Mouse (Mus musculus): ENCODE data around the gene Hsf5. TPM values are rescaled to one million over a fixed set of nuclear protein-coding genes. Genes with fewer than 3 reads are reported as not detected.

The Hsf5 gene
- polyA plus RNA-seq, 1 experiment from 2014 or later: 0.59 TPM

DNA sequence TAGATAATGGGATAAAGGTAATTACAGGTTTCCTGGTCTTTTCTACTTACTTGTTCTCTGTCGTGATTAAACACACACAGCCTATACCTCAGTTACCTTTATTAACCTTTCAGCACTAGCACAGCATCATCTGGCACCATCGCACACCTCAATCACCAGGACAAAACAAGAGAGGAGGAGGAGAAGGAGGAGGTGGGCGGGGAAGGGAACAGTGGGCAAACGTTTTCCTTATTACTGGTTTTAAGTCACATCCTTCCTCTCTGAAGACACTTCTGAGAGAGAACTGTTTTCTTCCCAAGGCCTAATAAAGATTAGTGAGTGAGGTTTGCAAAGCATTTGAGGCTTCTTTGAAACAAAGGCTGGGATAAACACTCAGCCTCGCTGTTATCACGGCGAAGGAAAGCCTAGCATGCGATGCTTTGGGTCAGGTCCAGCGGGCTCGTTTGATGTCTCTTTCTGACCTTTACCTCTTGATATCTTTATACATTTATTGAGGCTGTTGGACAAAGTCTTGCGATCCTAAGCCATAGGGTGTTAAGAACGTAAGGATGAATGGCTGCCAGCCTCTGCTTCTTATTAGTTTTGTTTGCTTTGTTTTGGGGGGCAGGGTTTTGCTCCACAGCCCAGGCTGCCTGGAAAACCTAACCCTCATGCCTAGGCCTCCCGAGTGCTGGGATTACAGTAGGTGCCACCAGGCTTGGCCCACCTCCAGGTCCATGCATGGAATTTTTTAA, 66.0 kb downstream of the Hsf5 start:
- Histone ChIP-seq H3K27me3 (no peaks in the 10 kb centered on the region), H3K27ac (replicated peaks) (no peak overlapping the region), H3K4me1 (replicated peaks) (no peaks in the 10 kb centered on the region), H3K4me3 (no peak overlapping the region), H3K9ac (no peak overlapping the region), H3K9me3 (no peaks in the 10 kb centered on the region), H3K4me2 (no peak overlapping the region), H3K36me3 (no peaks in the 10 kb centered on the region)
- no peak for ATAC-seq (ENCODE audit: low read depth)
- WGBS: 42% methylated on average over 13 of the region's 13 CpGs

DNA sequence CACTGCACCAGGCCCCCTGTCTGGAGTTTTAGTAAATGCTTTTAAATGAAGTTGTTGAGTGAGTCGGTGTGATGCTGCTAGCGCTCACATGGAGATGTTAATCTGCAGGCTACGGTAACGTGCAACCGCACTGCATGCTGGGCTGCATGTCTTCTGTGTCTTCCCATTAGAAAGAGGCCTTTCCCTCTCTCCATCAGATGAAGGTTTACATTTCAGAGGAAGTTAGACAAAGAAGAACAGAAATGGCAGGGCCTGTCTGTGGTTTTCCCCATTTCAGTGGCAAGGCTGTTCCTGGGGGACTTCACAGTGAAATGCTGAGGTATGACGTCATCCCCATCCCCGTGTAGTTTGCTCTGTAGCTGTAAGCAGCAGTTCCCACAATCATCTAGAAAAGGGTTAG, 69.4 kb downstream of the Hsf5 start:
- Histone ChIP-seq H3K4me1 (replicated peaks) (peaks cover 12% of the 10 kb centered on the region; the same call in 1 of the 2 replicates), H3K4me3 (no peak overlapping the region), H3K36me3 (no peaks in the 10 kb centered on the region), H3K27ac (replicated peaks) (no peak overlapping the region), H3K4me2 (no peak overlapping the region), H3K9me3 (no peaks in the 10 kb centered on the region), H3K9ac (no peak overlapping the region), H3K27me3 (no peaks in the 10 kb centered on the region)
- WGBS: 65% methylated on average over 7 of the region's 7 CpGs
- ATAC-seq (ENCODE audit: low read depth): no peak

DNA sequence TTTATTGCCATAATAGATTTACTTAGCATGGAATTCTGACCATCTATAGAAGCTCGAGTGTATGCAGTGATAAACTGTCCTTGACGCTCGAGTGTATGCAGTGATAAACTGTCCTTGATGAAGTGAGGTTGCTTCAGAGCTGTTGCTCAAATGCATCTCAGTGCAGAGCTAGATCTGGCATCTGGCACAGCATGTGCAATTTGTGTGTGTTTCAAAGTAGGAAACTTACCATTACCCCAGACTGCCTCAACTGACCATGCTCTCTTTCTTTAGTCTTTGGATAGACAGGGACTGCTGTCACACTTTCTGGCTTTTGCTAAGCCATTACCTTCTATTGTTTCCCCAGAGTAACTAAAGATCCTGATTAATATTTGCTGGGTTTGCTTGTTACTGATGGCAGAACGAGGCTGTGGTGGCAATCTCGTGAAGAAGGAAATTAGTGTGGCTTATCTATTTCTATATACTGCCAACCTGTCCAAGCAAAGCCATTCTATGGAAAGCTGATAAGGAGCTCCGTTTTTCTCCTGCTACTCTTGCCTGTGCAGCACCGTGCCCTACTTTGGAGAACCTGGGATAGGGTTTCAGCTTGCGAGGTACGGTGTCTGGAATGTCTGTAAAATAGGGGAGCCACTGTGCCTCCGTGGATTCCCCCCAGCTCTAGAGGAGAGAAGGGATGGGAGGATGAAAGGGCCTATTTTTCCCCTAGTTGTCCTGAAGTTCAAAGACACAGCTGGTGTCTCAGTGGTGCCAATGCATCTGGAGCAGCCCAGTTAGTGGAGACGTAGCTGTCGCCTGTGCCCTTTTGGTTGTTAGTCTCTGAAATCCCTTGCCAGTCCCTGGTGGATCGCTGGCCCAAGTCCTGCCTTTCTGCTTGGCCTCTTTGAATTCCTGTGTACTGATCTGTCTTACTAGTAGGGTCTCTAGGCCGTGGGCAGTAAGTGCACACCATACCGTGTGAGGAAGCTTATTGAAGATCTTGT, 70.6 kb downstream of the Hsf5 start:
- H3K27ac ChIP-seq (replicated peaks): no peak overlapping the region
- no peaks in the 10 kb centered on the region for H3K9me3 ChIP-seq
- no peak overlapping the region for H3K4me2 ChIP-seq
- H3K9ac ChIP-seq: no peak overlapping the region
- 75% methylated on average over 15 of the region's 15 CpGs for WGBS
- no peak overlapping the region for H3K4me3 ChIP-seq
- H3K4me1 ChIP-seq (replicated peaks): peaks cover 12% of the 10 kb centered on the region; the same call in 1 of the 2 replicates
- H3K27me3 ChIP-seq: no peaks in the 10 kb centered on the region
- H3K36me3 ChIP-seq: no peaks in the 10 kb centered on the region
- ATAC-seq (ENCODE audit: low read depth): no peak

DNA sequence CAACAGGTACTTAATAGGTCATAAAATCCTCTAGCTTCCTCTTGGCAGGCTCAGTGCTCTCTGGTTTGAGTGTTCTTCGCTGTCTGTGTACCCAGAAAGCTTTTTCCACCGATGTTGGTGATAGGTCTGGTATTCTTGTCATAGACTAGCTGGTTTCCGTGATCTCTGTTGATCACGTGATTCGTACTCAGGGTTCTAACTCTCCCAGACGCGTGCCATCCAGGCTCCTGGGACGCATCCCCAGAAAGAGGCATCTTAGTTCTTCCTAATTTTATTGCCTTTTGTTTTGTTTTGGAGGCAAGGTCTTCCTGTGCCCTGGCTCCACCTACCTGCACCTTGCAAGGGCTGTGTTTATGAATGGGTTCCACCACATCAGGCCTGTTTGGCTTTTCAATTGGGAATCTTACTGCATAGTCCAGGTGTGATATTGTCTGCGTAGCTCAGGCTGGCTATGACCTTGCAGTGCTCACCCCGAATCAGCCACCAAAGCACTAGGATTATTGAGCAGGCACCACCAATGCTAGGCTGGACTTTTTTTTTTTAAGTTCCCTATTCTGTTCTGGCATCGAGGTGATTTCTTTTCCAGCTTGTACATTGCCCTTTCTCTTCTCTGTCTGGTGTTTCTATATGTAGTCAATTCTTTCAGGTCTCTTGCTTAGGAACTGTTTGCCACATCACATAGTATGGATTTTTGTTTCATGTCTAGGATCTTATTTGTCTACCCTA, 71.7 kb downstream of the Hsf5 start:
- ATAC-seq (ENCODE audit: low read depth): no peak

DNA sequence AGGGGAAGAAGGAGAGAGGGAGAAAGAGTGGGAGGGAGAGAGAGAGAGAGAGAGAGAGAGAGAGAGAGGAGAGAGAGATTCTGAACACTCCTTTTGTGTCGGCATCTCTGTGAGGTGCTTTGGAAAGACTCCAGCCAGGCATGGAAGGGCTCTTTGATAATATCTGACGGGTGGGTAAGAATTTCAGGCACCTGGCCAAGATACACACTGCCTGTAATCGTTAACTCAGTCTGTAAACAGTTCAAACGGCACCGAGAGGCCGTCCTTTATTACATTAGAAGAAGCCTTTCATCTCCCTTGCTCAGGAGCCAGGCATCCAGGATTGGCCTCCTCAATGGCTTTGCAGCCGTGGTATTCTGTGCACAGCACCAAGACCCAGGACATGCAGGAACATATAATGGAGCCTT, 72.4 kb downstream of the Hsf5 start:
- H3K4me1 ChIP-seq (replicated peaks): peaks cover 12% of the 10 kb centered on the region; the same call in 1 of the 2 replicates
- ATAC-seq (ENCODE audit: low read depth): no peak

More for the DNA sequence above, 71.7 kb downstream of the Hsf5 start:
- Histone ChIP-seq H3K4me1 (replicated peaks) (peaks cover 12% of the 10 kb centered on the region; the same call in 1 of the 2 replicates), H3K4me3 (no peak overlapping the region), H3K9ac (no peak overlapping the region), H3K27me3 (no peaks in the 10 kb centered on the region), H3K4me2 (no peak overlapping the region), H3K9me3 (no peaks in the 10 kb centered on the region), H3K27ac (replicated peaks) (no peak overlapping the region), H3K36me3 (no peaks in the 10 kb centered on the region)
- WGBS: 84% methylated on average over 11 of the region's 11 CpGs

DNA sequence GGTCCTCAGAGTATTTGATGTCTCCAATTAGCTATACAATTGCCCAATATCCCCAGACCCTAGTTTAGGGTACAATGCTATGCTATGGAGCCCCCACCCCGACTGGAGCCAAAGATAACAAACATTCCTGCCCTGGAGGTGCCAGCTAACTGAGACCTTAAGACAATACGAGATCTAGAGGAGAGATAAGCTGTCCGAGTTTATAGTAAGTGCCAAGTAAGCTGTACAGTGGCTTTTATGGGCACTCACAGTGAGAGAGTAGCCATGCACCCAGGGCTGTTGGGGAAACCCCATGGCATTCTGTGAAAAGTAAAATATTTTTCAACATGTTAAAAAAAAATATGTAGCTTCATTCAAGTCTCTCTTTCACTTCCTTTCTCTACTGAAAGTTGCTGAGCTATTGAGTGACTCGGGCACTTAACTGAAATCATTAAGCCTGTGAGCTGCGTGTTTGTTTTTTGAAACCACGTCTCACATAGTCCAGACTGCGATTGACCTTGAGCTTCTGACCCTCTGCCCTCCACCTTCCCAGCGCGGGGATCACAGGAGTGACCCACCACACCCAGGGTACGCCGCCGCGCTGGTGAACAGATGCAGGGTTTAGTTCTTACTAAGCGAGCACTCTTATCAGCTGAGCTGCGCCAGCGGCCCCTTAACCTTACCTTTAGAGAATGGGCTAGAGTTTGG, 73.2 kb downstream of the Hsf5 start:
- Histone ChIP-seq H3K9me3 (no peaks in the 10 kb centered on the region), H3K9ac (no peak overlapping the region), H3K36me3 (no peaks in the 10 kb centered on the region), H3K4me3 (no peak overlapping the region), H3K4me1 (replicated peaks) (peaks cover 12% of the 10 kb centered on the region; the same call in 1 of the 2 replicates), H3K4me2 (no peak overlapping the region), H3K27ac (replicated peaks) (no peak overlapping the region), H3K27me3 (no peaks in the 10 kb centered on the region)
- no peak for ATAC-seq (ENCODE audit: low read depth)
- 80% methylated on average over 16 of the region's 16 CpGs for WGBS

More for the DNA sequence above, 72.4 kb downstream of the Hsf5 start:
- Histone ChIP-seq H3K4me2 (no peak overlapping the region), H3K9ac (no peak overlapping the region), H3K4me3 (no peak overlapping the region), H3K27ac (replicated peaks) (no peak overlapping the region), H3K9me3 (no peaks in the 10 kb centered on the region), H3K36me3 (no peaks in the 10 kb centered on the region), H3K27me3 (no peaks in the 10 kb centered on the region)
- WGBS: 10% methylated on average over 7 of the region's 7 CpGs

DNA sequence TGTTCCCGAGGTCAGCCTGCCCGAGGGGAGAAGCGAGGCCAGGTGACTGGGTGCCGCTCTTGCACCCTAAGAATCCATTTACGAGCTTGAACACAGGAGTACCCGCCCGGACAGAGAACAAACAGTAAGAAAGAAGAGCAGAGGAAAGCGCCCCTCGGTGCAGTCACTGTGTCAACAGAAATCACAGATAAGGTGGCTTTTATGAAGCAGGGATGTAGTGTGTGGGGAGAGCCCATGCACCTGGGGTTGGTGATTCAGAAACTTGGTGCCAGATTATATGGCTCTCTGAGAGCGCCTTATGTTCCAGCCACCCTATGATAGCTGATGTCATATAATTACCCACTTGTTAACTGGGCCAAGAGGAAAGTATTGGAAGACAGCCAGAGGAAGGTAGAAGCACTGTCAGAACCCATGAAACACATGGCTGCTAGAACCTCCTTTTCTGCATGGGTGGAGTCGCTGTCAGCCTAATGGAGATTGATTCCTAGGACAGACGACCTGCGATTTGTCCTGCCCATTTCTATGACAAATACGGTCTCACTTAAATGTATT, 80.2 kb downstream of the Hsf5 start:
- H3K4me3 ChIP-seq: no peak overlapping the region
- H3K27ac ChIP-seq (replicated peaks): no peak overlapping the region
- H3K9ac ChIP-seq: no peak overlapping the region
- 71% methylated on average over 14 of the region's 14 CpGs for WGBS
- H3K36me3 ChIP-seq: no peaks in the 10 kb centered on the region
- H3K27me3 ChIP-seq: no peaks in the 10 kb centered on the region
- ATAC-seq (ENCODE audit: low read depth): no peak
- no peaks in the 10 kb centered on the region for H3K9me3 ChIP-seq
- H3K4me2 ChIP-seq: no peak overlapping the region
- no peaks in the 10 kb centered on the region for H3K4me1 ChIP-seq (replicated peaks)

DNA sequence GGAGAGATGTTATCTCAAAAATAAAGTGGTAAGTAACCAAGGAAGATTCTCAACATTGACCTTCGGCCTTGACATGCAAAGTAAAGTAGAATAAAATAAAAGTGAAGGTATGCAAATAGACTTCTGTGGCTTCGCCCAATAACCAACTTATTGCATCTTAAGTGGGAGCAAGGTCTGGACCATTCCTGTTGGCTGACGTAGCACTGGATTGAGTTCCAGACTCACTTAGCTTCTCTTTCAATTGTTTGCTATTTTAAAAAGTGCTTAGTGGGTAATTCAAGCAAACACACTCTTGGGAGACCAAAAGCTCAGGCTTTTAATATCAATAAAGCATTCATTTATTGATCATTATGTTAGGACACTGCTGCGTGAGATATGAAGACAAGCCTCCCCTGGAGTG, 81.2 kb downstream of the Hsf5 start:
- no peaks in the 10 kb centered on the region for H3K9me3 ChIP-seq
- H3K27ac ChIP-seq (replicated peaks): no peak overlapping the region
- no peaks in the 10 kb centered on the region for H3K27me3 ChIP-seq
- H3K4me2 ChIP-seq: no peak overlapping the region
- H3K36me3 ChIP-seq: no peaks in the 10 kb centered on the region
- ATAC-seq (ENCODE audit: low read depth): no peak
- H3K4me3 ChIP-seq: no peak overlapping the region
- H3K9ac ChIP-seq: no peak overlapping the region
- 80% methylated on average over 4 of the region's 4 CpGs for WGBS
- no peaks in the 10 kb centered on the region for H3K4me1 ChIP-seq (replicated peaks)

DNA sequence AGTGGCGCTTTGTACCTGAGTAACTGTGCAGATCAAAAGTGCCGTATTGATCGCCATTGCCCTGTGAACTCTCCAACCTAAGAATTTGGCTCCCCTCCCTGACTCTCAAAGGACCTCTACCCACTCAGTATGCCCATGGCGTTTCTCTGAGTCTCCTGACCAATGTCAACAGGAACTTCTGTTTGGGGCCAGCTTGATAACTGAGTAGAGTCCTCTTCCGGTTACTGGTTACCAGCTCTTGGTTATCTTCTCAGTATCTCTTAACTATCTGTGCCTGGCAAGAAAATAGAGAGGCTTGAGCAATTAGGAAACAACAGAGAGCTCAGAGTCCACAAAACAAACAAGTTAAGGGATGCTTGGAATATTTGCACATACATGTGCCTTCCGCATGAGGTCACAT, 84.1 kb downstream of the Hsf5 start:
- H3K4me3 ChIP-seq: no peak overlapping the region
- no peaks in the 10 kb centered on the region for H3K27me3 ChIP-seq
- no peak overlapping the region for H3K9ac ChIP-seq
- H3K4me1 ChIP-seq (replicated peaks): no peaks in the 10 kb centered on the region
- no peak overlapping the region for H3K4me2 ChIP-seq
- no peaks in the 10 kb centered on the region for H3K36me3 ChIP-seq
- no peak overlapping the region for H3K27ac ChIP-seq (replicated peaks)
- H3K9me3 ChIP-seq: no peaks in the 10 kb centered on the region
- ATAC-seq (ENCODE audit: low read depth): no peak
- WGBS: 76% methylated on average over 6 of the region's 6 CpGs

DNA sequence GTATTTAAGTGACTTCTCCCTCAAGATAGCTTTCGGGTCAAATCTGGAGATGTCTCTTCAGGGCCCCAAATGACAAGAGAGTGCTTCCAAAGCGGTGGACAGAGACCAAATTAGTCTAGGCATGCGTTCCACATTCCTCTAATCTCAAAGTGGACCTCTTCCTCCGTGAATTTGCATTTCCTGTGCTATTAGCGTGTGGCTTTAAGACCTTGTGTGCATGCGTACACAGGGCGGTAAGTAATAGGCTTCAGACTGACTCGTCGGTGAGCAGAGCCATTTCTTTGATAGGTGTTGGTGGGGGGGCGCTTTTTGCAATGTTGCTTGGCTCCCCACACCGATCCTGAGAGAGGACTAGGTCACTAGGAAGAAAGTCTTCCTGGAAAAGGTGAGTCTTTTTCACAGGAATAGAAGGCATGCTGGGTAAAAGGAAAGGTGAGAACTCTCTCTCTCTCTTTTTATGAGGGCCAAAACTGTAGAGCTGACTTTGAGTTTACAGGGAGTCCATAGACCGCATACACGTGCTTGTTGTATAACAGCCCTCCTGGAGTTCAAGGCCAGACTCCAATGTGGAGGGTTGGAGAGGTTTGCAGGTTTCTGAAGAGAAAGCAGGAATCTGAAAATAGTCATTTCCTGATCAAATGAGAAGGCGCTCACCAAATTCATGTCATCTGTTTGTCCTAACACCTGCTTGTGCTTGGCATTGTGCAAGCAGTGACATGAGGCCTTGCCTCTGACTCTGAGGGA, 85.1 kb downstream of the Hsf5 start:
- Histone ChIP-seq H3K36me3 (no peaks in the 10 kb centered on the region), H3K9me3 (no peaks in the 10 kb centered on the region), H3K4me3 (no peak overlapping the region), H3K4me2 (no peak overlapping the region), H3K27ac (replicated peaks) (no peak overlapping the region), H3K27me3 (no peaks in the 10 kb centered on the region), H3K4me1 (replicated peaks) (no peaks in the 10 kb centered on the region), H3K9ac (no peak overlapping the region)
- no peak for ATAC-seq (ENCODE audit: low read depth)
- 86% methylated on average over 14 of the region's 14 CpGs for WGBS

DNA sequence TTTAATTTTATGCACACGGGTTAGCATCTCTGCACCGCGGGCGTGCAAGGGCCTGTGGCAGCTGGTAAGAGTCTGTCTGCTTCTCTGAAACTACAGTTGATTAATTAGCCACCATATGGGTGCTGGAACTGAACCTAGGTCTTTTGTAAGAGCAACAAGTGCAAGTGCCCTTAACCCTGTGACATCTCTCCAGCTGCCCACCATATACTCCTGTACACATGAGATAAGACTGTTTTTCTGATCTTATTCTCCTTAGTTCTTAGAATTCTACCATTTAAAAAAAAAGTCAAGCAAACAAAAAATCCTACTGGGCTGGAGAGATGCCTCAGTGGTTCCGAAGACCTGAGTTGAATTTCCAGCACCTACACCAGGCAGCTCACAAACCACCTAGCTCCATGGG, 86.7 kb downstream of the Hsf5 start:
- H3K27ac ChIP-seq (replicated peaks): no peak overlapping the region
- H3K27me3 ChIP-seq: peaks cover 4% of the 10 kb centered on the region; the same call in 1 of the 2 replicates
- H3K4me2 ChIP-seq: no peak overlapping the region
- H3K4me3 ChIP-seq: no peak overlapping the region
- no peaks in the 10 kb centered on the region; the same call in 1 of the 2 replicates for H3K4me1 ChIP-seq (replicated peaks)
- no peak for ATAC-seq (ENCODE audit: low read depth)
- WGBS: 66% methylated on average over 5 of the region's 5 CpGs
- no peak overlapping the region for H3K9ac ChIP-seq
- no peaks in the 10 kb centered on the region for H3K36me3 ChIP-seq
- no peaks in the 10 kb centered on the region for H3K9me3 ChIP-seq
